Mouse (Mus musculus) thymus, adult 2 months (tissue): ENCODE measurements around the gene Dnttip1. TPM values are rescaled to one million over a fixed set of nuclear protein-coding genes. Genes with fewer than 3 reads are reported as not detected.

ENCODE experiments used
- DNase-seq: peaks from one replicate; pipeline ENCODE4 v3.0.0; 2021
- H3K27ac ChIP-seq: fragments of 200-500 bp; 2 replicates; pipeline ENCODE4 v1.5.1; 2012; ENCODE audit warnings: low read length, control low read depth; ENCODE audit not compliant: control insufficient read depth, insufficient read depth
- H3K27me3 ChIP-seq: fragments of 200-500 bp; 2 replicates; pipeline ENCODE4 v1.6.1; 2012; ENCODE audit warnings: mild to moderate bottlenecking, low read length, moderate library complexity, mixed read lengths; ENCODE audit not compliant: control insufficient read depth, insufficient read depth
- H3K36me3 ChIP-seq: fragments of 200-500 bp; 2 replicates; pipeline ENCODE4 v1.6.1; 2012; ENCODE audit warnings: mild to moderate bottlenecking, low read length, moderate library complexity; ENCODE audit not compliant: control insufficient read depth, insufficient read depth
- H3K4me1 ChIP-seq: fragments of 200-500 bp; replicated peaks from 2 replicates; pipeline ENCODE4 v1.6.1; 2012; ENCODE audit warnings: low read length; ENCODE audit not compliant: control insufficient read depth, insufficient read depth
- H3K4me3 ChIP-seq: fragments of 200-500 bp; 2 replicates; pipeline ENCODE4 v1.5.1; 2012; ENCODE audit warnings: mild to moderate bottlenecking, low read length, control low read depth, moderate library complexity; ENCODE audit not compliant: control insufficient read depth, insufficient read depth
- CTCF ChIP-seq: fragments of 200-500 bp; IDR thresholded peaks from 2 replicates; pipeline ENCODE4 v1.5.1; 2012; ENCODE audit warnings: mild to moderate bottlenecking, control low read depth, low read length, moderate library complexity, borderline replicate concordance; ENCODE audit not compliant: control insufficient read depth, poor library complexity, insufficient read depth; ENCODE audit errors: extremely low read depth
- POLR2A ChIP-seq: fragments of 200-500 bp; IDR thresholded peaks from 2 replicates; pipeline ENCODE4 v1.6.1; 2012; ENCODE audit warnings: mild to moderate bottlenecking, low read length, control low read depth, moderate library complexity; ENCODE audit not compliant: control insufficient read depth, poor library complexity, insufficient read depth; ENCODE audit errors: extremely low read depth
- WGBS: fragments of 180-500 bp; shearing (Covaris S2); methylation state at CpG from one replicate; pipeline ENCODE4 v1.1.7; 2018; 5-methylcytosine and 5-hydroxymethylcytosine counted together
- polyA plus RNA-seq: library from polyadenylated mRNA; depleted of rRNA; stranded (reverse); fragments of >200 nt; gene quantifications from 2 replicates; pipeline ENCODE4 v1.2.3, GENCODE M21; 2012

The Dnttip1 gene
- polyA plus RNA-seq, 1 experiment = 60.6 TPM

DNA sequence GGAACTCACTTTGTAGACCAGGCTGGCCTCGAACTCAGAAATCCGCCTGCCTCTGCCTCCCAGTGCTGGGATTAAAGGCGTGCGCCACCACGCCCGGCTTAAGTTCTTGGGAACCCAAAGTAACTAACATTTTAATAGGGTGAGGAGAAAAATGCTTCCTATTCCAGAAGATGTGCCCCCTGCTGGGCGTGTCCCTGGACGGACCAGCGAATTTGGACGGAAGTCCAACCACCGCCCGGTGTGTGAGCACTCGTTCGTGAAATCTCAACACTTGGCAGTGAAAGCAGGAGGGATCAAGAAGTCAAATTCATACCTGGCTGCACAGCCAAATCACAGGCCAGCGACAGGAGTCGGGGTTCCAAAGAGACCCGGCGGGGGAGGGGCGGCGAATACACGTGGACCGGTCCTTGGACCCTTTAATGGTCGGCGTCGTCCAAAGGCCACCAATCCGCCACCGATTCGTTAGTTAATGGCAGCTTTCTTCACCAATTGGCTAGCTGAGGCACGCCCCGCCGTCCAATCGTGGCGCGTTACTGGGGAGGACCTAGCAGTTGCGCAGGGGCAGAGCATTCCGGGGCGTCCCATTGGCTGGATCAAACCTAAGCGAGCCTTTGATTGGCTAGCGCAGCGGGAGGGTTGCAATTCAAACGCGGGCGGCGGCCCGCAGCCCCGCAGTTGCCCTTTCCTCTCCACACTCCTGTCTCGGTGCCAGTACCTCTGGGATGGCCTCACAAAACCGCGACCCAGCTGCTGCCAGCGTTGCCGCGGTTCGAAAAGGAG lies 23.7 kb downstream of the Dnttip1 start, which contains the start of gene Ube2c:
Gene Ube2c (plus strand): TSS at position 641 of the 780 bp plus-strand sequence.
- H3K27me3 ChIP-seq = no peaks in the 10 kb centered on the region
- H3K36me3 ChIP-seq = peaks cover 16% of the 10 kb centered on the region; the same call in 1 of the 2 replicates
- H3K4me3 ChIP-seq = peak within 1 kb of the TSS; percentile 77
- DNase-seq = peak; percentile 98
- H3K27ac ChIP-seq = no peak within 1 kb of the TSS
- H3K4me1 ChIP-seq = peaks cover 21% of the 10 kb centered on the region
- WGBS = 2% methylated on average over 53 of the region's 53 CpGs
- TF ChIP-seq POLR2A (no peak), CTCF (no peak)

- peak overlapping the region; percentile 71 for H3K4me3 ChIP-seq
- DNase-seq = no peak
These were observed 24.5 kb downstream of the Dnttip1 start for GRCm38 (mm10) chr2:164770279-164770678.

GRCm38 (mm10) chr2:164771123-164771522 lies 25.3 kb downstream of the Dnttip1 start:
- Histone ChIP-seq H3K4me3 (peak overlapping the region; percentile 71; the same call in 1 of the 2 replicates), H3K27me3 (no peaks in the 10 kb centered on the region)
- WGBS = 87% methylated on average over 8 of the region's 8 CpGs

More at GRCm38 (mm10) chr2:164770279-164770678, 24.5 kb downstream of the Dnttip1 start:
- no peaks in the 10 kb centered on the region for H3K27me3 ChIP-seq
- H3K36me3 ChIP-seq = peaks cover 16% of the 10 kb centered on the region; the same call in 1 of the 2 replicates
- TF ChIP-seq CTCF (no peak), POLR2A (no peak)
- H3K4me1 ChIP-seq = peaks cover 21% of the 10 kb centered on the region
- 2% methylated on average over 15 of the region's 15 CpGs for WGBS
- no peak overlapping the region for H3K27ac ChIP-seq

DNA sequence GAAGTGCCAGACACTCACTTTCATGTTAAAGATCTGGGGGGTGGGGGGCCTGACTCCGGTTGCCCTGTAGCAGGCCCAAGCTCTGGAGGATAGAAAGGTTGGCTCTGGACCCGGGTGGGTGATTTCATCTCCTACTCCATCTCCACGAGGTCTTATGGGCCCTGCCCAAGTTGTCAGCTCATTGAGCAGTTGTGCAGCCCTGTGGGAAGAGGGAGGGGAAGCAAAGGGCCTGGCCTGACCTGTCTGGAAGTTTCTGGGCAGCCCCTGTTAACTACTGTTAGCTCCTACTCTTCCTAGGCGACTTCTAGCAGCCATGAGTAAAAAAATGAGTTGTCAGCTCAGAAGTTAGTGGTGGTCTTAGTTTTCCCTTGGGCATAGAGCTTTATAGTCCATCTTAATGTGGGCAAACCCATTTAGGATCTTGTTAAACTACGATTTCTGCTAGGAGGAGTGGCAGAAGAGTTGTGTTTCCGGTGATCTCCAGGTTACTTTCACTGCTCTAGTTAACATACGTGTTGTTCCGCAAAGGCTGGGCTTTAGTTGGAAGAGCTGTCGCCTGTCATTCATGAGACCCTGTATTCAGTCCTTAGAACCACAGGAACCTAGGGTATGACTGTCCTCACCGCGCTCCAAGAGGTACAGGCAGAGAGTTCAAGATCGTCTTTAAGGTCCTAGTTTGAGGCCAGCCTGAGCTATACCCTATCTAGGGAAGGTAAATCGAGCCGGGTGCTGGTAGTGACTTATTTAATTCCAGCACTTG lies 27.6 kb downstream of the Dnttip1 start:
- DNase-seq = no peak
- no peaks in the 10 kb centered on the region for H3K27me3 ChIP-seq
- TF ChIP-seq POLR2A = no peak
- TF ChIP-seq CTCF = no peak
- H3K4me3 ChIP-seq = no peak overlapping the region
- peaks cover 7% of the 10 kb centered on the region; the same call in 1 of the 2 replicates for H3K36me3 ChIP-seq
- peaks cover 21% of the 10 kb centered on the region for H3K4me1 ChIP-seq
- no peak overlapping the region for H3K27ac ChIP-seq
- 91% methylated on average over 14 of the region's 14 CpGs for WGBS

More at GRCm38 (mm10) chr2:164771123-164771522, 25.3 kb downstream of the Dnttip1 start:
- no peak for DNase-seq
- TF ChIP-seq POLR2A (no peak), CTCF (no peak)
- Histone ChIP-seq H3K4me1 (peaks cover 21% of the 10 kb centered on the region), H3K27ac (no peak overlapping the region), H3K36me3 (peaks cover 16% of the 10 kb centered on the region; the same call in 1 of the 2 replicates)

GRCm38 (mm10) chr2:164773989-164774364 lies 28.2 kb downstream of the Dnttip1 start:
- no peak for TF ChIP-seq CTCF
- no peak for TF ChIP-seq POLR2A
- peaks cover 7% of the 10 kb centered on the region; the same call in 1 of the 2 replicates for H3K36me3 ChIP-seq
- peaks cover 21% of the 10 kb centered on the region for H3K4me1 ChIP-seq
- 90% methylated on average over 5 of the region's 5 CpGs for WGBS
- H3K27ac ChIP-seq = no peak overlapping the region
- no peaks in the 10 kb centered on the region for H3K27me3 ChIP-seq
- DNase-seq = no peak
- no peak overlapping the region for H3K4me3 ChIP-seq

GRCm38 (mm10) chr2:164776130-164776529 lies 30.3 kb downstream of the Dnttip1 start:
- TF ChIP-seq CTCF = no peak
- no peak for TF ChIP-seq POLR2A
- Histone ChIP-seq H3K27ac (no peak overlapping the region), H3K4me3 (no peak overlapping the region), H3K4me1 (peaks cover 6% of the 10 kb centered on the region), H3K36me3 (peaks cover 7% of the 10 kb centered on the region; the same call in 1 of the 2 replicates), H3K27me3 (no peaks in the 10 kb centered on the region)
- WGBS = 95% methylated on average over 6 of the region's 6 CpGs
- DNase-seq = no peak
